ENCODE assay signal across 9 mouse cellular contexts in genomic region chr9:28197631-28198030, GRCm38 (mm10).
A peak's percentile ranks its signal among the peaks of the same experiment; 100 is the strongest.
DNase-seq lines count a peak whose midpoint lies in the region; ATAC-seq lines count a peak whose summit lies in the region.
"Had no signal": no experiment of that assay in that cellular context is flagged by ENCODE, and none has a peak within 500 bp of the region (broad histone marks: within the 10 kb centered on the region; RNA-seq: fewer than 3 reads in every experiment).

No protein-coding gene starts in this region.

- peak; percentile 13 for DNase-seq in urinary bladder, postnatal 25 days (ENCODE audit: low spot score)
- no peak for DNase-seq in urinary bladder, adult 2 months (ENCODE audit: low spot score)
- peak; percentile 7 for DNase-seq in gastrocnemius, postnatal 25 days
- peak; percentile 50 for DNase-seq in layer of hippocampus, postnatal 36 days
- DNase-seq in midbrain, embryonic 10.5 days (ENCODE audit: low spot score) = peak; percentile 33

- no peak overlapping the region for H3K4me3 ChIP-seq in midbrain, embryonic 10.5 days
- no peak overlapping the region for H3K4me3 ChIP-seq in stomach, embryonic 16.5 days (replicated peaks; ENCODE audit: low read length)
- H3K4me3 ChIP-seq: embryonic facial prominence, embryonic 13.5 days had no signal

- no peaks in the 10 kb centered on the region for H3K36me3 ChIP-seq in midbrain, embryonic 10.5 days
- no peaks in the 10 kb centered on the region for H3K36me3 ChIP-seq in stomach, embryonic 16.5 days (ENCODE audit: control insufficient read depth, insufficient read depth, low read length)
- H3K36me3 ChIP-seq: embryonic facial prominence, embryonic 13.5 days had no signal

- H3K9ac ChIP-seq in stomach, embryonic 16.5 days (ENCODE audit: low read length) = no peak overlapping the region
- H3K9ac ChIP-seq: embryonic facial prominence, embryonic 13.5 days had no signal

- no peaks in the 10 kb centered on the region for H3K27me3 ChIP-seq in midbrain, embryonic 10.5 days (ENCODE audit: low read depth, poor library complexity, severe bottlenecking)
- H3K27me3 ChIP-seq in stomach, embryonic 16.5 days (ENCODE audit: control insufficient read depth, insufficient read depth, low read length) = no peaks in the 10 kb centered on the region
- H3K27me3 ChIP-seq: embryonic facial prominence, embryonic 13.5 days had no signal

- 56% methylated on average over 3 of the region's 3 CpGs for WGBS in midbrain, embryonic 10.5 days
- WGBS in stomach, embryonic 16.5 days = 43% methylated on average over 3 of the region's 3 CpGs

- H3K4me1 ChIP-seq in midbrain, embryonic 10.5 days = no peaks in the 10 kb centered on the region
- no peaks in the 10 kb centered on the region for H3K4me1 ChIP-seq in stomach, embryonic 16.5 days (ENCODE audit: control insufficient read depth, insufficient read depth, low read length)
- H3K4me1 ChIP-seq: embryonic facial prominence, embryonic 13.5 days had no signal

- 0 out of 2 replicates have a peak, but pooled peaks have one; percentile 58 for ATAC-seq in common myeloid progenitor, adult 5-6 weeks (replicated peaks; ENCODE audit: low read depth, poor library complexity, severe bottlenecking)
- ATAC-seq in stomach, embryonic 16.5 days (ENCODE audit: insufficient read depth, low FRiP score) = peak; percentile 81; the same call in 1 of the 2 replicates
- no peak; the same call in 1 of the 2 replicates for ATAC-seq in granulocyte monocyte progenitor cell, adult 5-6 weeks (replicated peaks; ENCODE audit: poor library complexity, severe bottlenecking)

- H3K9me3 ChIP-seq in midbrain, embryonic 10.5 days (replicated peaks) = no peaks in the 10 kb centered on the region
- no peaks in the 10 kb centered on the region for H3K9me3 ChIP-seq in stomach, embryonic 16.5 days (replicated peaks; ENCODE audit: control insufficient read depth, low read length)
- H3K9me3 ChIP-seq: embryonic facial prominence, embryonic 13.5 days had no signal

- H3K4me2 ChIP-seq in stomach, embryonic 16.5 days (ENCODE audit: low read depth, low read length) = no peak overlapping the region
- H3K4me2 ChIP-seq: embryonic facial prominence, embryonic 13.5 days had no signal

- 0 out of 2 replicates have a peak overlapping the region, but pooled peaks have one; percentile 23 for H3K27ac ChIP-seq in midbrain, embryonic 10.5 days (replicated peaks)
- no peak overlapping the region for H3K27ac ChIP-seq in stomach, embryonic 16.5 days (ENCODE audit: low read length)
- H3K27ac ChIP-seq: embryonic facial prominence, embryonic 13.5 days had no signal
